Mouse (Mus musculus) embryo, embryonic 10.5 days (tissue): Measurements from ENCODE around the gene Cep164.

Source experiments
- DNase-seq: peaks from one replicate; pipeline ENCODE4 v3.0.0-alpha.2; 2015; ENCODE audit warnings: low spot score

Gene Cep164

DNA sequence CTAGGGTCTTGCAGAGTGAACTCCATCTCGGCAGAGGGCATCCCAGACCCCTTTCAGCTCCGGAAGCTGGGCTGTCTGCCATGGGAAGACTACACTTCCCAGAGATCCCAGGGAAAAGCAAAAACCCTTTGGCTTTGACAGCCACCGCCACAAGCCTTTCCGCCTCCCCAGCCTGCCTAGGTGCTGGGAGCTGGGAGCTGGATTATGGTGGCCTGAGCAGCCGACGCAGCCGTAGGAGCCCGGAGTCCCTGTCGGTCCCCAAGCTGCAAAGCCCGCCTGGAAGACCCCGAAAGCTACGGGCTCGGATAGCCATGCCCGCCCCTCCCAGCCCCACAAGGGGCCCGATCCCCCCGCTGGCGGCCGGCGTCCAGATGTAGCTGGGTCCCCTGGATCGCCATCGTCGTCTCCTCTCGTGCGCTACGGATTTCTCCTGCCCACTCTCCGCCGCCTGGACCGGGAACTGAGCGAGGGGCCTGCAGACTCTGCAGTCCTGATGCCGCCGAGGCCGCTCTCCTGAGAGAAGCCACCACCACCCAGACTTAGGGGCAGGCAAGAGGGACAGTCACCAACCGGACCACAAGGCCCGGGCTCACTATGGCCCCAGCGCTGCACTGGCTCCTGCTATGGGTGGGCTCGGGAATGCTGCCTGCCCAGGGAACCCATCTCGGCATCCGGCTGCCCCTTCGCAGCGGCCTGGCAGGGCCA lies 10.1 kb upstream of the Cep164 start, which contains the start of gene Bace1:
Gene Bace1, plus strand, starts transcription at position 147 of the 705 bp plus-strand sequence.
- peak; percentile 92 for DNase-seq

DNA sequence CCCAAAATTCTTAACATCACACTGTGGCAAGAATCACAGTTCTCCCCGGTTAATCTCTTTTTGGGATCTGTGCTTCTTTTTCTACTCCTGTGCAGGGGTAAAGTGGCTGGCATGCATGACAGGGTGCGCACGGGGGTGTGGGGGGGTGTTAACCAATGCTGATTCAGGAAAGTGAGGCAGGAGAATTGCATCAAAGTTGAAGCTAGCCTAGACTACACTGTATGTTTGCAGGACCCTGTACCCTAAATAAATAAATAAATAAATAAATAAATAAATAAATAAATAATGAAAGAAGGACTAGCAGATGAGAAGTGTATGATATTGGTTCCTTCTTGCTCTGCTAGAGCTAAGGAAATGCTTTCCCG lies 9.6 kb upstream of the Cep164 start:
- no peak for DNase-seq

DNA sequence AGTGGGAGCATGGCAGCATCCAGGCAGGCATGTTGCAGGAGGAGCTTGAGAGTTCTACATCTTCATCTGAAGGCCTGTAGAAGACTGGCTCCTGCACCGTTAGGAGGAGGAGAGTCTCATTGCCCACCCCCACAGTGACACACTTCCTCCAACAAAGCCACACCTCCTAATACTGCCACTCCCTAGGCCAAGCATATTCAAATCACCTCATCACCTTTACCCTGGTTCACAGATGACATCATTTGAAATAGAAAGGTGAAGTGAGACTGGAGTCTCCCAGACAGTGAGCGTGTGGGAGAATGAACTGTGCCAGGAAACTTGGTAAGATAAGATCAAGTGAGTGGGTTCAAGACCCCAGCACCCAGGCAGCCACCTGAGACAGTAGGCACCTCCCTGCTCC lies 5.0 kb upstream of the Cep164 start:
- no peak for DNase-seq

DNA sequence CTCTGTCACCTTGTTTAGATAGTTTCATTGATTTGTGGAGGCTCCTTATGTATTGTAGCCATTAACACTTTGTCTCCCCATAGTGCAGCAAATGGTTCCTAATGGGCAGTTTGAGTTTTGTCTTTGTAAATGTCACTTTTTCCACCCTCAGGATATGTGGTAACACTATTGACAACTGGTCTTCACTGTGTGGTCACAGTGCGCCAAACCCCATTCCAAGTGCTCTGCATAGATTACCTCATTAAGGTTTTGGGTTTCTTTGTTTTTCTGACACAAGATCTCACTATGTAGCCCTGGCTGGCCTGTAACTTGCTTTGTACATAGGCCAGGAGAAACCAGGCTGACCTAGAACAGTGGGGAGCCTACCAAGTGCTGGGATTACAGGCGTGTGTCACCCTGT lies 4.4 kb upstream of the Cep164 start:
- DNase-seq, result no peak

DNA sequence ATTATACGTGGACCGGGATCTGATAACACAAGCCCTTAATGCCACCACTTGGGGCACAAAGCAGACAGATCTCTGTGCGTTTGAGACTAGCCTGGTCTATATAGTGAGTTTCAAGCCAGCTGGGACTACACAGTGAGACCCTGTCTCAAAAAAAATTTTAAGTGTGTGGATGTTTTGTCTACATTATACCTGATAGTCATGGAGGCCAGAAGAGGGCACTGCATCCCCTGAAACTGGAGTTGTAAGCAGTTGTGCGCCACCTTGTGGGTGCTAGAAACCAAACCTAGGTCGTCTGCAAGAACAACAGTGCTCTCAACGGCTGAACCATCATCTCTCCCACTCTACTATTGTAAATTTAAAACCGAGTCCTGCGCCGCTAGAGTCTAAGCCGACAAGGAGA lies 616 bp upstream of the Cep164 start:
- peak; percentile 92 for DNase-seq

DNA sequence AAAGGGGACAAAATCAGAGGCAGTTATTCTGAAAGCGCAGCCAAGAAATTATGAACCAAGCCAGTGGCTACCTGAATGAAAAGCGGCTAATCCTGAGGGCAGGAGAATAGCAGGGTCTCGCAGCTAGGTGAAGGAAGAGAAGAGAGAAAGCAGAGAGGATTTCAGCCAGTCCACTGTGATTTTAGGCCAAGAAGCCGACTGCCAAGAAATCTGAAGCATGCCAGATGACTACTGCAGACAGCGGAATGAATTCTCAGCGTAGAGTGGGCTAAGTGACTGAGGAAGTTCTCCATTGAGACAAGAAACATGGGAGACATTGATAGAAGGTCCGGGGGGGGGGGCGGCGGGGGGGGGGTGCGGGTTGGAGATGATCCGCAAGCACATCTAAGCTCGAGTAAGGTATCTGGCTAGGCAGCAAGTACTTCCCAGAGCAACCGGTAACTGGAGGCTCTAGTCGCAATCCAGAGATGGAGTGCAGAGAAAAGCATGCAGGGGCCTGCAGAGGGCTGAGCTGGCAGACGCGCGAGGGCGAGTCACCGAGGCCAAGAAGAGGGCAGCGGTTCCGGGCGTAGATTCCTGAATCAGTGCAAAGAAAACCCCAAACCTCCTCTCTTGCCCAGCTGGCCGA lies 714 bp downstream of the Cep164 start:
- peak; percentile 14 for DNase-seq

DNA sequence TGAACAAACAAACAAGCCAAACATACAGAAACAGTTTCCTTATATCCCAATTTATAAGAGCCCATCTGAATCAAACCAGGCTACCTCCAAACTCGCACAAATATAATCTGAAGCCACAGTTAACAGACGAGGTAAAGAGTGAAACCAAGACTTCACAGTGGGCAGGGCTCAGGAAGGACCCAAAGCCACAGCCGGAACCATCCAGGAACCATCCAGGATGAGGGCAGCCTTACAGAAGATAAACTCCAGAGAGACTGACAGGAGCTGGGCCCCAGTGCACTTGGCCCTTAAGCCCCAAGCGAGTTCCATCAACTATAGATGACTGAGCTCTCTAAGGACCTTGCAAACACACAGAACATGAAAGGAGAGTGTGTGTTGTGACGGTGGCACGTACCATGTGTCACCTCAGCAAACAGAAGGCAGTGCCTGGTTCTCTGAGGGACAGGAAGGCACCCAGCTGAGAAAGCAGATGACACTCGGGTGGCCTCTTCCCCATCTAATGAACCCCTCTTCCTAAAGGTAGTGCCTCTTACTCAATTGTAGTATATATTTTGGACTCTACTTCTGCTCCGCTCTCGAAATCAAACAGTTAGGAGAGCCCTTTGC lies 10.0 kb downstream of the Cep164 start:
- DNase-seq, result no peak

DNA sequence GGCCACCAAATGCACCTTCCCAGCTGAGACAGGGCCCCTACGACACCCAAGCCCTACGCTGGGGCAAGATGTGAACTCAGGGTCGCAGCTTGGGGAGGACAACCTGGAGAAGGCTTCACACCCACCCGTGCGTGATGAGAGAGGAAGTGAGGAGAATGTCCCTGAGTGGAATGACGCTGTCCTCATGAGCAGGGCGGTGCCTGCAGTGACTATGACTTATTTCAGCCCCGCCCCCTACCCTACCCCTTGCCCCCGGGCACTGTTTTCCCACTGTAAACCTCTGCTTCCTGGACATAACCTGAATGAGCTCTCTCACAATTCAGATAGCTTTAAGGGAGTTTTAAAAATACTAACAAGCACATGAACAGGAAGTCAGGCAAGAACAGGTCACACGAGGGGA lies 13.0 kb downstream of the Cep164 start:
- no peak for DNase-seq

DNA sequence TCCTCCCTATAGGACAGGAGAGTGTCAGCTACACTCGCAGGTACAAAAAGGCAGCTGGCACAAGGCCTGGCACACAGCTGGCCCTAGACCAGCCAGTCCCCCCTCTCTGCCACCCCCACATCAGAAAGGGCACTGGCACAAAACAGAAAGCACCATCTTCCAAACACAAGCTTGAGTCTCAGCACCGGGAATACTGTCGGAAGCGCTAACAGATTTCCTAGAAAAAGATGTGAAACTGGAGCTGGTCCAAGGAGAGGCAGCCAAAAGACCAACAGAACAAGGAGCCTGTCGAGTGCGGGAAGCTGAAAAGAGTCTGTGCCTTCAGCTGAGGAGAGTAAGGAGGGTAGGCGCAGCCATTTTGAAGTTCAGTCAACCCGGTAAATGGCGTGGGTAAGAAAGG lies 13.4 kb downstream of the Cep164 start:
- DNase-seq, result no peak

DNA sequence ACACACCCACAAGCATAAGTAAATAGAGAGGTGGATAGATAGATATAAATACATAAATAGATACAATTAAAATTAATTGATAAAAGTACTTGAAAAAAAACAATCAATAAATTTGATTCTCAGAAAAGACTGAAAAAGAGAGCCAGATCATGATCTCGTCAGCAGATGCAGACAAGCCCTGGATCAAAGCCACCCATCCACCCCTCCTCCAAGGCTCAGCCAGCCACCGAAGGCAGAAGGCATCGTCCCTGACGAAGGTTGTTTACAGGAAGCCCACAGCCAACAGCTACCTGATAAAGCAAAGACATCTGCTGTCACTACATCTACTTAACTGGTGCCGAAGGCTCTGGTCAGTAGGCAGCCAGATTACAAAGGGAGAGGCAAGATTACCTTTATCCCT lies 16.5 kb downstream of the Cep164 start:
- no peak for DNase-seq

DNA sequence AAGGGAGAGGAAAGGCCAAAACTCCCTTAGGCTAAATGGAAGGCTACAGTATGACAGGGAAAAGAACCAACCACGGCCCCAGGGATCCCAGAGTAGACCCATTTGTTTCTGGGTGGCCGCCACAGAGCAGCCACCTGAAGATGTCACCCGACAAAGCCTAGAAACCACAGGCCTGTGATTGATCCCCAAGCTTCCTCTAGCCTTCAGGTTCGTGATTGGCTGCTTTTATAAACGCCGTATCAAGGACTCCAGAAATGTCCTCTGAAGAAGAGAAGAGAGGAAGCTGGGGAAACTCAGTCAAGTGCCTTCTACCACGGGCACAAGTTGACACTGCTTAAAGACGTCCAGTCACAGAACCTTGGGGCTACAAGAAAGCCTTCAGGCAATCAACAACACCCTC lies 20.7 kb downstream of the Cep164 start:
- no peak for DNase-seq

DNA sequence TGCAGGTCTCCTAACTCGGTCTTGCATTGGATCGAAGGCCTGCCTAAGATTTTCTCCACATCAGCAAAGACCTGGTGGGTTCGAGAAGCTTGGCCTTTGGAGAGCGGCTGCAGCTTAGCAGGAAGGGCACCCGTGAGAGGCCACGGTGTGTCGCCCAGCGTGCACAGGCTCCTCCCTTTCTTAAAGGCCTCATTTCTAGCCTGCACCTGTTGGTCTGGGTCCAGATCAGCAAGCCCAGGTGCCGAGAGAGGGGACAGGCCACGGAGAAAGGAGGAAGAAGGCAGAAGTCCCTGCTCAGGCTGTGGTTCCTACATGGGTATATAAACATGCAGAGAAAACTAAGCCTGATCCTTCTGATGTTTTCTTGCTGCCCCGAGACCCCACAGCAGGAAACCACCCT lies 21.2 kb downstream of the Cep164 start:
- no peak for DNase-seq

DNA sequence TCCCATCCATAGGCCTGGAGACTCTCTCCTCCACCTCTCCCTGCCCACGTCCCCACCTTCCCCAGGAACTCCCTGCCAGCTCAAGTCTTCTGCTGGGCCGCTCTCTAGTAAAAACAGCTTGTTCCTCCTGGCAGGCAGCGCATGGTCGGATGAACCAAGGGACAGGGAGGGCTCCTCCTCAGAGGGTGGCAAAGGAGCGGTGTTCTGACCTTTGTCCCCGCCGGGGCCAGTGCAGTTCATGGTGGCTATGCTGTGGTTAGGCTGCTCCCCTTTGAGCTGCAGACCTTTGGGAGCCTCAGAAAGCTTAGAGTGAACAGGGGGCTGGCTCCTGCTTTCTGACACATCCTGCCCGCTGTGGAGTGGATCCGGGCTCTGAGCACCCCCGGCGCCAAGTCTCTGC lies 21.6 kb downstream of the Cep164 start:
- DNase-seq, result no peak

DNA sequence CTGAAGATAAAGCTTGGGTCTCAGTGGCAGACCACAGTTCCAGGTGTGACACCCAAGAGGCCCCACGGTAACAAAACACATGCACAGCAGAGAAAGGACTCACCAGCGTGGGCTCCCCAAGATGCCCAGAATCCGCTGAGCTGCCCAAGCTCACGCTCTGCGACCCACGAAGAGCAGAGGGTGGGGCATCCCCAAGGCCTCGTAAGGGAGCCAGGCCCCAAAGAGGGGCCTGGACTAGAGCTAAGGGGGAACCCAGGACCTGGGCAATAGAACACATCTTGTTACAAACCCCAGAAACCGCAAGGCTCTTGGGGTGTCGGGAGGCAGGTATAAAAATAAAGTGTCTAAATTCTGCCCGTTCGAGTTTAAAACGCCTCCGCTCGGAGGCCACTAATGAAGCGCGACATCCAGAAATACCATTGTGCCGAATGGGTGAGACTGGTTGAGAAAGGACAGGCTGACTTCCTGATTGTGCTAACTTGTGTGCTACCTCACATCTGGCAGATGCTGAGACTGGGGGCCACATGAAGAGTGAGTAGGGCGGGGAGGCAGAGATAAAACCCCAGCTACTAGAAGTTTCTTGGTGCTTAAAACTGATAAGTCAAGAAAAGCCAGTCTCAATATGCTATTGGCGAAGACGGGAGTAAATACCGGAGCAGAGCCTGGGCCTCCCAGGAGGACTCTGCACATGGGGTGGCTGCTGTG lies 25.3 kb downstream of the Cep164 start:
- DNase-seq, result no peak

DNA sequence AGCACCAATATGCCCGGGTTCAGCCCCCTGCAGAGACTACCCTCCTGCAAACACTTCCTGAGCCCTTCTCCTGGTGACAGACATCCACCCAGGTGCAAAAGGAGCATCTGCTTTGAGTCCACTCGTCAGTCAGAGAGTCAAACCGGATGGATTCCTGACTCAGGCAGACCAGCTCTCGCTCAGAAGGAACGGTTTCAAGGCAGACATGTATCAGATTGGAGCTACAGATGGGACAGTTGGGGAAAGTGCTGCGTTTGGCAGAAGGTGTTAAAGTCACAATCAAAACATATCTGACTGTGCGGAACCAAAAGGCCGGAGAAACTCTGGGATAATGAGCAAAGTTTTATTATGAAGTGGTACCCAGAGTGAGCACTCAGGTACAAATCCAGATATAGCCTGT lies 29.1 kb downstream of the Cep164 start:
- no peak for DNase-seq

DNA sequence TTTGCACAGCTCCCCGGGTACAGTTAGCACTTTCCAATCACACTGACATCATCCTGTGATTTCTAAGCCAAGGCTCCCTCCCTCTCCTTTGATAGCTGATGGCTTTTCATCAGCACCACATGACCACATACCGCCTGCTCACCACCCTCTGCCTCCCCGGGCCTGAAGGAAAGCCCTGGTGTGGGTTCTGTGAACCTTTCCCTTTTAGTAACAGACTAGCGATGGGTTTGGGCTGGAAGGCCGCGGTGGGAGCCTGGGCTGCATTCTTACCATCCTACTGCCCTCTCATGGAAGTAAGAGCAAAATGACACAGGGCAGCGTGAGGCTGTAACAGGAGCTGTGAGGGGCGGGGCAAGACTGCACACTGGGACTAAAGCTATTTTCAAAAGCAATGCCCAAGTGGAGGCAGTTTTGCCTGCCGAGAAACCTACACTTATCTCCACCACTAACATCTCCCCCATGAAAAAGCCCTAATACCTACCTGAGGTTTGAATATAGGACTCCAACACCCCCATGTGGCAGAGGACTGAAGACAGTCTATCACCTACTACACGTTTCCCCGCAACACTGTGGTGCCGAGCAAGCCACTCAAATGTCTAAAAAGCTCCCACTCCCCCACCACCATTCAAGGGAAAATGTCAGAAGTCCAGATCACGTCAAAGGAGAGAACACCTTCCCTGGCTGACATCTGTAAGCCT lies 29.9 kb downstream of the Cep164 start:
- peak; percentile 84 for DNase-seq

DNA sequence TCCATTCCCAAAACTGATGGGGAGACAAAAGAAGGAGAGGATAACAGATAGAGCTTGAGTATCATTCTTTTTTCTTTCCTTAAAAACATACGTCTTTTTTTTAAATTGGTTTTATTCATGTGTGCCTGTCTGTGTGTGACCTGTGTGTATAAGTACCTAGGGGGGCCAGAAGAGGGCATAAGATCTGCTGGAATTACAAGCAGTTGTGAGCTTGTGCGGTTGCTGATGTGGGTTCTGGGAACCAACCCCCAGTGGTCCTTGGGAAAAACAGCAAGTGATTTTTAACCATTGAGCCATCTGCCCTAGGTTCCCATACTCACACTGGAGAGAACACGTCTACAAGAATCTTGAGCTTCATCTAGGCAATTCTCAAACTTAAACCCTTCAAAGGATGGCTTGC lies 31.2 kb downstream of the Cep164 start:
- DNase-seq, result no peak

DNA sequence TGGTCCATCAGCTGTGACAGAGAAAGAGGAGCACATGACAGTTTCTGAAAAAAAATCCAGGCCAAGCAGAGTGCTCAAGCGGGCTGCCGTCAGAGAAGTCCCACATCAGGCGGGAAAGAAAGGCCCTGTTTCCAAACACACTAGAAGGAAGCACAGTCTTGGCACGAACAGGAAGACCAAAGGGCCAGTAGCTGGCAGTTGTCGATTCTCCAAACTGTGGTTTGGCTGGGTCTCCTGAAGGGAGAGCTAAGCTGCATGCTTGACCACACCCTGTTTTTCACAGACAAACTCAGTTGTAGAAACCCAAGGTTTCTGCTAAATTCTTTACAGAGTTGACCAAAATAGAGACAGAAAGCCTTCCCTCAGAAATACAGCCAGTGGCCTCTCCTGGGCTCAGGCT lies 32.8 kb downstream of the Cep164 start:
- DNase-seq, result no peak

DNA sequence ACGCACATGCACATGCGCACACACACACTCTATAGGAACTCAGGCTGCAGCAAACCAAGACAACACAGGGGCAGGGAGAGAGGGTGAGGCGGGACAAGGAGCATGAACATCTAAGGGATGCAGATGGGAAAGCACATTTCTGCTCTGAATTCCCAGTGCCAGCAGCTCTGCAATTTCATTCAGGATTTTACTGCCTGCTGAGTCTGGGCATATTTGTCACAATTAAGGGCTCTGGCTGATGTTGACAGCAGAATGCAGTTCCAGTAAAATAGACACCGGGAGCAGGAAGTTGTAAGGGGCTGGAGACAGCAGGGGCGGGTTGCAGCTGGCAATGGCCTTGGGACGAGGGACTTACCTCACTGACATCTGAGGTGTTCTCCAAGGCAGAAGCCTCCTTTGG lies 34.8 kb downstream of the Cep164 start:
- no peak for DNase-seq

DNA sequence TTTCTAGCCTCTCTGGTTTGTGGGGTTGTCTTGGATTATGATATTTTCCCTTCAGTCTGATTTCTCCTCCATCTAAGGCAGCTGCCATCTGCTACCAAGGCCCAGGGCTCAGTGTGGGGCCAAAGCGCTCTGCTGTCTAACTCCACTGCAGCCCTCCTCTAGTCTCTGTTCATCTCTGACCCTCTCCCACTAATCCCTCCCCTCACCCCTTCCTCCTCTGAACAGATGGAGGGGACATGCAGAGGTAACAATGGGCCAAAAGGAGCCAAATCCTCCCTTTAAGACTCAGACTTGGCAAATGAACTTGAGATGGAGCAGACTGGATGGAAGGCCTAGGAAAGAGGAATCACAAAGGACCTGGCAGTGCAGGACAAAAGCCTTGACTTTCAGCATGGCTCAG lies 36.3 kb downstream of the Cep164 start:
- DNase-seq, result no peak

DNA sequence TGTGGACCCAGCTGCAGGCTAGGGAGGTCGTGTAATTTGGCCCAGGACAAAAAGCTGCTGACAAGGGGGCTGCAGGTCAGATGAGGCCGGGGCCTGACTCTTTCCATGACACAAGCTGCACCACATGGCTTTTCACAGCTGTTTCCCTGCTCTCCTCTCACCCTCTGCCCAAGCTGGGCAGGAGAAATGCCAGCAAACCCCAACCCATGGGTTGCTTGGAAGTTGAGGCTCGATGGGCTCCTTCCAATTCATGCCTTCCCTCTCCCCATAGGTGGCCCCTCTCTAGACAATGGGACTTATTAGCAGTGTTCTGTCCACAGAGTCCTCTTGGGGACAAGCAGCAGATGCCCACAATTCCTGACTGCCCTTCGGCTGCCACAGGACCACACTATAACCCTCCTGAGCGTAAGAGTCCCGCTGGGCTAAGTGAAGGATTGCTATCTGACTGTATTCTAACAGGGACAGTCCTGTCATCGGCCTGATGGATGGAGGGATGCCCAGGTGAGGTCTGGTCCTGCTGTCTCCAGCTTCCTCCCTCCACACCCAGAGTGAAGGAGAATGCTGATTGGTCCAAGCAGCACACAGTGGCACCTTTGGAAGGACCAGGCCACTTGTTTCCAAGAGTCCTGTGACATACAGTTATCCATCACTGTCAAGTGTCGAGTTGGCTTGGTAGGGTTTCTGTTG lies 36.9 kb downstream of the Cep164 start:
- DNase-seq, result no peak

DNA sequence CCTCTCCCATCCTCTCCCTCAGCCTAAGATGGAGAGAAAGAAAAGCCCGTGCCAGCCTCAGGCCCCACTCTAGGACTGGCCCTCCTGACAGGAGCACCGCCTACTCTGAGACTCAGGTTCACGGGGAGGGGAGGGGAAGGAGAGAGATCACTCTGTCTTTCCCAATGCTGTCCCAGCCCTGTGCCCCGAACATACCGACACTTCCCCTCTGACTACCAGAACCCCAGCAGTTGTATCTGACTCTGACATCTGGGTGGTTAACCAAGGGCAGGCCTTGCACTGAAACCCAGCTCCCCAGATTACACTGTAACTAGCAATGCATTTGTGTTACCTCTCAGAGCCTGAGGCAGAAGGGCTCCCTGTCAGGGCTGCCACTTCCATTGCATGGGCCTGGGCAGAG lies 40.1 kb downstream of the Cep164 start:
- DNase-seq, result no peak
